Mouse (Mus musculus) common myeloid progenitor, adult 5-6 weeks (primary cell): ENCODE measurements around the gene Myof. TPM values are rescaled to one million over a fixed set of nuclear protein-coding genes. Genes with fewer than 3 reads are reported as not detected.

Source experiments
- ATAC-seq: replicated peaks from 2 replicates; pipeline ENCODE4 v1.8.0; 2016; ENCODE audit warnings: low read depth, mild to moderate bottlenecking, moderate TSS enrichment, inconsistent platforms; ENCODE audit not compliant: poor library complexity, severe bottlenecking
- total RNA-seq: library from RNA; stranded (forward); fragments of 200-1000, 187-1606 nt; gene quantifications from 2 replicates; pipeline ENCODE4 v1.2.3, GENCODE M21; 2017

The Myof gene
- total RNA-seq, 1 experiment from 2014 or later, result 4.0 TPM

DNA sequence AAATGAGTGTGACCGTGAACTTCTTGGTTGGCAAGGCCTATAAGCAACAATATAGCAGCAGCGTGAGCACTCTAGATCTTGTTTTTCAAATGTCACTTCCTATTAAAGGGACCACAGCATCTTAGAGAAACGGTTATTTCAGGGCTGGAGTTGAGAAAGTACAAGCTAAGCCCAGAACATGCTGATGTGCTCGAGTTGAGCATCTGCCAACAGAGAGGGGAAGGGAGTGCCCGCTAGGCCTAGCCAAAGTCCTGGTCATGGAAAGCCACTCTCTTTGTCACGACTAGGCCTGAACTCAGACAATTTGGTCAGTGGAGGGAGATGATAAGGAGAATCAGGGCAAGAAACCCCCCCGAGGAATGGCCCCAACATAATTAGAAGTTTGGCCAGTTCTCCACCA is 86.1 kb downstream of the Myof start:
- peak; percentile 36 for ATAC-seq

DNA sequence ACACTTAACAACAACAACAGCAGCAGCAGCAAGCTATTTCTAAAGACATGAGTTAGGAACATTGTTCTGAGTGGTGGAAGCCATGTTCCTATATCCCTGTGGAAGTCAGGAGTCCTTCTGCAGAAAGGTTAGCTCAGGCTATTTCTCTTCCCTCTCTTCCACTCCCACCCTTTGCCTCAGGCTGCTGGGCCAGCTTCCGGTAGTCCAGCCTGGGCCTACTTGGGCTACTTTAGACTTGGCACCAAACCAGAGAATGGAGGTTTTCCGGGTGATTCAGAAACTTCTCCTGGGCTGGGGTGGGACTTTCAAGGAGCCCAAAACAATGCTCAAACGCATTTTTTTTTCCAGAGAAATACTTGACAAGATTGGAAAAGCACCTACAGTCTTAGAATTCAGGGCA is 87.4 kb downstream of the Myof start:
- ATAC-seq, result no peak

DNA sequence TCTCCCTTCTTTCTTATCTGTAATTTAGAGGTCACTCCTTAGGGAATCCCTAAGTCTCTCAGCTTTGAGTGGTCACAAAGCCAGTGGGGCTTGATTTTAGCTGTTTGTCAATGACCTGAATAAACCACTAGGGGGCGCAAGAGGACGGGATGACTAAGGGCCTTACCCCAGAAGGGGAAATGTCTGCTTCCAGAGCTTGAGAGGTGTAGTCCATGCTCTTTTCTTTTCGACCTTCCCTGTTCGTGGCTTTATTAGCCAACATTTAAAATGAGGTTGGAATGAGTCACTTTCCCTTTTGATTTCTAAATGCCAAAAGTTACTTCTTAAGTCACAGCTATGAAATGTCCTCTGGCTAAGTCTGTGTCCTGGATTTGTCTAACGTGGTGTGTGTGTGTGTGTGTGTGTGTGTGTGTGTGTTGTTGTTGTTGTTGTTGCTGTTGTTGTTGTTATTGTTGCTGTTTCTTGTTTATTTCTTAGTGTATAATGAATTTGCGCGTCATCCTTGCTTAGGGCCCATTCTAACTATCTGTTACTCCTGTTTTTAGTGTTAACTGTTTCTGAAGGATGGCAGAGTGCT is 87.9 kb downstream of the Myof start:
- ATAC-seq, result peak; percentile 91

DNA sequence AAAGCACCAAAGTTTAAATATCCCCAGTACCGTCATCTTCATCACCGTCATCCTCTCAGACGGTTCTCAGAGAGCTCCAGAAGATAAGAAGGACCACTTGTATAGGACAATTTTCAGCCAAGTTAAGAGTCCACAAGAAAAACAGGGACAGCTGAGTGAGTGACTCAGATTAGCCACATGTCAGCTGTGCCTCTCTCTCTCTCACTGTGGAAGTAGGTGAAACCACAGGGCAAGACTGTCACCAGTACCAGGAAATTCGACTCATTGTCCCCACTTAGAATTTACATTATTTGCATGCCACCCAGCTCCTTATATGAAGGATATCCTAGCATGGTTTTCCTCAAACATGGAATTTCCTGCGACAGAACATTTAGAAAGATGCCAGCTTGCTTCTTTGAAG is 88.6 kb downstream of the Myof start:
- ATAC-seq, result no peak

DNA sequence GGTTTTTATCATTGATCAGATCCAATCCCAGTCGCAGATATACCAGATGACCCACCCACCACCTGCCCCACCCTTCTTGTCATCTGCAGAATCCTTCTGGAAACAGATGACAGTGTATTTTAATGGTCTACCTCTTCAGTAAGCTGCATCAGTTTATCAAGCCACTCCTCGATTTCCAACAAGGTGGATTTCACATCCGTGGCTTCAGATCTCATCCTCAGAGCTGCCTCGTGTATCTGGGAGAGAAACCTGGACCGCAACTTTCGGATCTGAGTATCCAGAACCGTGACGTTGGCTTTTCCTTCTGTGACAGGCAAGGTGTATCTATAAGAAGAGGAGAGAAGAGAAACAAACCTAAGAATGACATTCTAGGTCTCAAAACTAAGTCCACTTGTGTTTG is 89.1 kb downstream of the Myof start:
- ATAC-seq, result no peak

DNA sequence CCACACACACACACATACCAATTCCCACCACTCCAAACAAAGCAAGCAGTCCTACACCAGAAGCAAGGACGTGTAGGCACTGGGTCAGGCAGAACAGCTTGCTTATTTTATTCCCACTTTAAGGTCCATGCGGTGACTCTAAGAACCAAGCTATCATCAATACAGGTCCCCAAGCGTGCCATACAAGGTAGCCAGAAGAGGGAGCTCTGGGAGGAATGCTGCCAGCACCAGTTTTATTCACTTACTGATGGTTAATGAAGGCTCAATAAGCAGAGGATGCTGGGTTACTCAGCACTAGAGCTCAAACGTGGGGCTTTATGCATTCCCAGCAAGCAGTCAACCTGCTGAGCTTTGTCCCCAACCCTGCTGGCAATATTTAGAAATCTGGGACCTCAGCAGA is 96.7 kb downstream of the Myof start:
- ATAC-seq, result no peak

DNA sequence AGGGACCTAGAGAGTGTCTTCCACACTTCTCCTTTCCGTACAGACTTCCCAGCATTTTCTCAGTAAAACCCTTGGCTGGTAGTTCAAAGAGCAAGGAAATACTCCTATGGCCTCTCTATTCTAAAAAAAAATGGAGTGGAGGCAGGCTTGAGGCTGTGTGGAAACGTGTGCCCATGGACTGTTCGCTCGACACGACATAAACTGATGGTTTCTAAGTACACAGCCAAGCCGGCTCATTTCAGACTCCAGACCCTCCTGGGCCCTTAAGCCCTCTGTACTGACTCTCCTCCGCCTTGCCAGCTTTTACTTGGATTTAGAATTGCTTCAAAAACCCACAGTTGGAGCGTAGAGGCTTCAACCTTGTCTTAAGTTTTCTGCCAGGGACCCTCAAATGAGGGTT is 97.3 kb downstream of the Myof start:
- ATAC-seq, result no peak

DNA sequence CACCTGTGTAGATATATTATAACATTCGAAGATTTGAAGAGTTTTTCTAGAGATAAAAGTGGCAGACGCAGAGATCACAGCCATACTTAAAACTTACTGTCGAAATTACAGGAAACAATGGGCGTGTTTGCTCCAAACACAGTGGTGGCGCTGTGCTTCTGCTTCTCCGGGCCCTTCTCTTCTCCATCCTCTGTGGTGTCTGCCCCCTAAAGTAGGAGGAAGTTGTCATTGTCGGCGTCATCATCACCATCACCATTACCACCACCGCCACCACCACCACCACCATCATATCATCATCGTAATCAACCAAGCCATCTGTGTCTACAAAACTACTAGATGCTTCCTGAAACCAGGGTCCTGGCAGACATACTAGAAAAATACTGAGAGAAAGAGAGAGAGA is 104.2 kb downstream of the Myof start:
- ATAC-seq, result peak; percentile 62

DNA sequence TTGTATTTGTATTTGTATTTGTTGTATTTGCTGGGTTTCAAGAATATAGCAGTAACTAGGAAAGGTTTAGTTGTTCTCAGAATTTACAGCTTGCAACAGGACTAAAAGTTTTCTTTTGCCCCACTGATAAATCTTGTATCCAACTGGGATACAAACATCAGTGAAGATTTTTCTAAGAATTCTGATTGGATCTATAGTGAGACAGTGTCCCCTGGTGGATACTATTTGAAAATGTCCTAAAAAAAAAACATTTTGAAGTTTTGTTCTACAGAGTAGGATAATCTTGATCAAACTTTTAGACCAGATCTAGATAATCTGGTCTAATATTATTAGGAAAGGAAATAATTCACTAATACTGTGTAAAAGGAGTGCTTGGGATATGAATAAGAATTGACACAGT is 106.3 kb downstream of the Myof start:
- no peak for ATAC-seq

DNA sequence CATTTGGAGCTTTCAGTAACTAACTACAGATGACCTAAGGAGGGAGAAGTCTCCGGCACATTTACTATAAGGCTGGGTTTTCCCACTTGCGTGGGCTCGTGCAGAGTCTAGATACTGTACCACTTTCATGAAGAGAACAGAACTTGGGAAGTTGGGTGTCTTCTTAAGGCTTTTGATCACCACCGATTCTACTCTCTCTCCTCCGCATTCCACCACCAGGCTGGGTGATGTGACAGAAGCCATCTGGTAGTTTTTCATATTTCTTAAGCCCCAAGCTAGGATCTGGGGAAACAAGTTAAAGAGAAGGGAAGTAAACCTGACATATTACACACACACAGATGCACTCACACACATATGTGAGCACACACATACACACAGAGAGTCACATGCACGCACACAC is 108.7 kb downstream of the Myof start:
- ATAC-seq, result no peak

DNA sequence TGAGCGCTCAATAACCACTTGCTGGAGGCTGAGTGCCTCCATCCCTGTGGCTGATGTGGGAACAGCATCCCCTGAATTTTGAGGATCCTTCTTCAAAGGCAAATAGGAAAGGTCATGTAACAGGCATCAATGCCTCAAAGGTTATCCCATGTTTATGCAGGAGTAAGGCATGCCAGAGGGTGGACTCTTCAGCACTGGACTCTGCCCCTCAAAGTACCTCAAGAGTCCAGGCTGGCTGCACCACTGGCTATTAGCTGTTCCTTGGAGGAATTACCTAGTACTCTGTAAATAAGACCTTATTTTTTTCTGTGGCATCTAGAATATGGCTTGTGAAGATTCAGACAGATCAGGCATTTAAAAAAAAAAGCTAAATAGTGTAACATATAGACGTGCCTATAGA is 111.2 kb downstream of the Myof start:
- no peak for ATAC-seq

DNA sequence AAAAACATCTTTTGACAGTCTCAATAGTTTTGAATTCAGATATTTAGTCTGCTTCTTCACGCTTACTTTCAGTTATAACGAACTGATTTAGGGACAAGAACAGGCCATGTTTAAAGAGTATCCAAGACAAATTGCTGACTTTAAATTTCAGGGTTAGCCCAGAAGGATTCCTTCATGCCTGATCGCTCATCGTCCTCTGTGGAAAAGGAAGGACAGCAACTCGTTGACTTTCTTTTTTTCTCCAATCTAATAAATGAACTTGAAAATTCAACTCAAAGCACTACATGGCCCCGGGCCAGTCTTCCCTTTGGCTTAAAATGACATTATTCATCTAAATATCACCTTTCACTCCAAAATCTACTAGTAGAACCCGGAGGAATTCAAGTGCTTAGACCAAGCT is 115.5 kb downstream of the Myof start:
- no peak for ATAC-seq

DNA sequence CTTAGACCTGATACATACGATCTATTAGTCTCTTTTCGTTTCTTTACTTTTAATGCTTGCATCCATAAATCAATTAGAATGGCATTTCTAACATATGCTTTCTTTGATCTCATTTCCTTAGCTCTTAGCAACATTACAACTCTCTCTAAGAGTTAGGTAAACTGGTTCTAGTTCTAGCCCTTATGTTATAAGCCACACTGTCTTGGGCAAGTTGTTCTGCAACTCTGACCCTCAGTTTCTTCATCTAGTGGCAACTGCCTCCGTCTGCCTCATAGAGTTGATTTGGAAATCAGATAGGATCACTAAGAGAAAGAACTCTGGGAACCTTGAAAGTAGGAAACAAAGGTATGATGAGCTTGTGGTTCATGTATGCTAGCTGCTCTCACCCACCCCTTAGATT is 118.1 kb downstream of the Myof start:
- ATAC-seq, result no peak

DNA sequence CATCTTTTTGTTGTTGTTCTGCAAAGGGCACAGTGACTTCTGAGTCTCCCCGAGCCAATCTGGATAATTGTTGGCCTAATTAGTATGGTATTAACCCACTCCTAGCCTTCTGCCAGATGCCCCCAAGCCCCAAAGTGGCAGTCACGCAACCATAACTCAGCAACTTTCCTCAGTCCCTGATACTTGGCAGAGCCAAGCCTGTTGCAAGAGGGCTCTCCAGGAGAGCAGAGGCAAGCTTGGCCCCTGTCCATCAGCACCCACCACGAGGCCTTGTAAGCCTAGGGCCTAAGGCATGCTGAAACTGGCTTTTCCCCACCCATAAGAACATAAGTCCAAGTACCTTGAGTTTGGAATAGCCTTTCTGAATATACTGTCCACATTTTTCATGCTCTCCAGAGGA is 119.1 kb downstream of the Myof start:
- ATAC-seq, result no peak

DNA sequence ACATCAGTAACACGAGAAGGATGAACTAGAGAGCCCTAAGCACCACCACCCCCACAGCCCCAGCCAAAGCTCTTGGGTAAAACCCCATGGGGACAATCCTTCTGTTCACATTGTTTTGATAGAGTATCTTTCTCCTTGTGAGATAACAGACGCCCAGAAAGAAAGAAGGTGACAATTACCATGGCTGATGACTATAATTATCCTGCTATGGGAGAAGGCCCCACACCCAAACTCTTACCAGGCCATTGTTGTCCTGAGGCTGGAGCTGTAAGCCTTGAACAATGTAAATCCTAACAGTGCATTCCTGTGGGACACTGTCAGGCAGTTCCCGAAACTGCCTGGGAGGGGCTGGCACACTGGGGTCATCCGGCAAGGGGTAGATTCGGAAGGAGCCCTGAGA is 122.3 kb downstream of the Myof start:
- no peak for ATAC-seq

DNA sequence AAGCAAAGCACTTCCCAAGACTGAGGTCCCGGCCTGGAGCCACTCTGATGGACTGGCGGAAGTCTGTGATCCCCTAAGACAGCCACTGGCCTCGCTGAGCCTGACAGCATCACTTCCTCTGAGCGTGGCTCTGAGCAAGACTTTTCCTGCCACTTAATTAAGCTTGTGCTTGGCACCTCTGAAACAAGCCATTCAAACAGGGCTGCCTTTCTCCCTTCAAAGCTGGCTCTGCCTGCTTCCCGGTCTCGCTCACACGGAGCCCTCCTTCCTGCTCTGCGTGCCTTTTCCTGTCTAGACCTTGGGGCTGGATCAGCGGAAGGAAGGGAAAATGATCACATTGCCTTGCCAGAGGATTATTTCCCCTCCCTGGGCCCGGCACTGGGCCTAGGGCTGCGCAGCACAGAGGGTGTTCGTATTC is 124.9 kb downstream of the Myof start:
- no peak for ATAC-seq

DNA sequence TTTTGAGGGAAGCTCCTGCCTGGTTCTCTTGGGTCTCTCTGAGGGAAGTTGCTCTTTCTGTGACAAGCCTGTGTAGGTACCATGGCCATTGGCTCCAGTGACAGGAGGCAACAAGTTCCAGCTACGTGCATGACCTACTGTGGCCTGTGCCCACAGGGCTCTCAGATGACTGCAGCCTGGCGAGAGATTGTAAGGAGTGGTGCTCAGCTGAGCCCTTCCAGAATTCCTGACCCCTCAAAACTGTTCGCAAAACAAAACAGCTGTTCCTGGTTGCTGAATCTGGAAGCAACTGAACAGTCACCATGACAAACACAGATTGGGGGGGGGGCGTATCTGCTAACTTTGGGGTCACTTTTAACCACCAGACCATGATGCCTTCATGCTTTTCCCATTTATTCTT is 129.1 kb downstream of the Myof start:
- no peak for ATAC-seq

DNA sequence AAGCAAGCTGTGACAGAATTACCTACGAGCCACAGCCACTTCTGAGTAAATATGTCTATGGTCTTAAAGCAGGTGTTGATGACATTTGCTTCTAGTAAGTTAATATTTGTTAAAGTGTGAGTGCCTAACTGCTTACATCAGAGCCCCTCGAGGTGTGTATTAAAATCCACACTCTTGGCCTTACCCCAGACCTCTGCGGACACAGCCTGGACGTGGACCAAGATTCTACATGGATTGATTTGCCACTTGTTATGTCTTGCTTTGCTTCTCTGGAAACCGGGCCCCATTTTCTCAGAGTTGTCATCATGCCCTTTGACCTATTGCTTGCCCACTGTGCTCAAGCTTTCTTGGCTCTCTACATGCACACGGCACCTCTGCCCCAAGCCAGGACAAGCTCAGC is 130.9 kb downstream of the Myof start:
- ATAC-seq, result no peak

DNA sequence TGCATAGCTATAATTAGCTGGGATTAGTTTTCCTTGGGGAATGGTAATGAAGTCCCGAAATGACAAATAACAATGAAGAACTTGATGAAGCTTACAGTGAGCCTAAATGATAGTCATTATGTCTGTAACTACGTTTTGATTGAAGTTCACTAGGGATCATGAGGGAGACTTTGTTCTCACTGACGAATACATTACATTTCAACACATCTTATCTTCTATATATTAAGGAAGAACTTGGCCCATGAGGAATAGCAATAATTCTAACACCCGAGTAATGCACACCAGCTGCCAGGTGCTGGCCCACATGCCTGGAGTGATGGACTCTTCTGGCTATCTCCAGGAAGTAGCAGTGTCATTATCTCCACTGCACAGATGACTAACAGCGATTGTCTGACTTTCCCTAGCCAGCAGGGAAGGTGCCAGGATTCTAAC is 133.5 kb downstream of the Myof start:
- ATAC-seq, result no peak

DNA sequence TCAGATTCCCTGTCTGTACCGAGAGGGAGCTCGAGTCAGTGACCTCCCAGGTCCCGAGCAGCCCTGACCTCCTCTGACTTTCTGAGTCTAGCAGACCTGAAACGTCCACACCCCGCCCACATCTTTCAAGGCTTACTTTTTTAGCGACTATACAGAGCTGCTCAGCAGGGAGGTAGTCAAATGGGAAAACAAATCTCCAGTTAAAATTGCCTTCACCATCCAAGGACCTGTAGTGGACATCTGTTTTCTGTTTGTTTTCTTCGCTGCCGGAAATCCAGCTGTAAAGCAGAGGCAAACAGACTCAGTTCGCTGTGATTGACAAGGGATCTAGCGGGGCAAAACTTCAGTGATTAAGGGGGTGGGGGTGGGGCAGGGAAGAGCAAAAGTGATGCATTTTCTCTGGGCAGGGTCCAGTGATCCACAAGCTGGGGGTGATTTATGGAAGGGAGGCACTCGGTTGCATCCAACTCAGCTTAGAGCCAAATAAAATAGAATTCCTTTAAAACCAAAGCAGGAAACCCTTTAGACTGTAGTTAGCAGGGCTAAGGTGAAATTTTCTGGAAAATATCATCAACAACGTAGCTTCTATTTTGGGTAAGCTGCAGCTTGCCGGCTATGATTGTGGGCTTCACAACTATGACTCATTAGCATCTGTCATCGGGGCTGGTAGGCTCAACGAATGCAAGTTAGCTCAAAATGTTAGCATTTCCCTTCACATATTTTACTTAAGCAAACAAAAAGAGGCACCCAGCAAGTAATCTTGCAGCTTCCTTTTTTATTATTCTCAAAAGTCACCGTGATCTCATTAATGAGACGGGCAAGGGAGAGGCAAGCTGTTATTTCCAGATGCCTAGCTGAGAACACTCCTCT is 135.7 kb downstream of the Myof start:
- ATAC-seq, result no peak

DNA sequence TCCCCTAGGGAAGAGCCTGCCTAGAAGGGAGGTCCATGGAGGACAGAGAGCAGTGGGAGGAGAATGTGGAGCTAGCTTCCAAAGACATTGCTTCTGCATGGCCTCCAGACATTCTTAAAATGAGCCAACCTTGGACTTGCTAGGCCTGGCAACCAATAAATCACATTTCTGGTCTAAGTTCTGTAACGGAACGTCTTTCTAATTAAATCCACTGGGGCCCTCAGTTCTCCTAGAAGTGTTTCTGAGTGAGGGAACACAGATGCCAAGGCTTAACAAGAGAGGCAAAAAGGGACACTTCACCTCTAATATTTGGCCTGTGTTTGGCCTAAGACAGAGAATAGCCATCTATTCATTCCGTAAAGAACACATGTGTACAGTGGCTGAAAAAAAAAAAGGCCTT is 136.5 kb downstream of the Myof start:
- no peak for ATAC-seq

DNA sequence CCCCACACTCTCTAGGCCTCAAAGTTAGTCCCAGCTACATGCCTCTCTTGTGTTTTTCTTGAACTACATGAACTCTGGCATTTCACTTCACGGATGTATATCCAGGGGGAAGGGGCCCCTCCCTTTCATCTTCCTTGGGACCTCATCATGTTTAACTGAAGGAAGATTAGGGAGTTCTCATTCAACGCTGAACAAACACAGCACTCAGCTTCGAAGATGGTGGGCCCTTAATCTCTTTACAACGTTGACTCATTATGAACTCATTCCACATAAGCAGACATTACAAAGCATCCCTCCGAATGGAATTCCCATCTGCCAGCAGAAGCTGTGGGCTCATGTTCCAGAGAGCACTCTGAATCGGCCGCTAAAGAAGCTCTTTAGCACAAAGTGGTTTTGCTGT is 147.3 kb downstream of the Myof start:
- no peak for ATAC-seq
